Mouse (Mus musculus): ENCODE measurements around the gene Muc3.
"Not testable (repeated sequence)": the region's sequence is repeated elsewhere in the genome, so short reads cannot be mapped to it uniquely, and the experiment has no call there.

The Muc3 gene

DNA sequence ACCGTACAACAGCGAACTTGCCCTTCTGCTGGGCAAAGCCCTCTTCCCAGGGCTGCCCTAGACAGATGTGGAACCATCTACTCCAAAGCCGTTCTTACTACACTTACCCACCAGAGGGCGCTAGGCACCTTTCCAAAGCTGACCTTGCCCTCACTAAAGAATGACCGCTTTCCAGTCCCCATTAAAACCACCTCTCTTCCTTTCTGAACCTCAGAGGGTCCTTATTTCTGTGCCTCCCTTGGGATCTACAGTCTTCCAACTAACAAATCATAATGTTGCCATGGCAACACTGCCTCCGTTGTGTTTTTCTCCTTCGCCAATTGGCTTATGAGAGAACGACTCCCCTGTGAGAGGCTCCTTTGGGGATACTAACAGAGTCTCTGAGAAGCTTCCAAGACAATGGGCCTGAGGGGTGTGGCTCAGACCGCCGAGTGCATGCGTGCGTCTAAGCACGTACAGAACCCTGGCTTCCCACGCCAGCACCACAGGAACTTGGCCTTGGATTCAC lies 26.4 kb downstream of the Muc3 start:
- no peak for DNase-seq (ENCODE audit: low spot score)

DNA sequence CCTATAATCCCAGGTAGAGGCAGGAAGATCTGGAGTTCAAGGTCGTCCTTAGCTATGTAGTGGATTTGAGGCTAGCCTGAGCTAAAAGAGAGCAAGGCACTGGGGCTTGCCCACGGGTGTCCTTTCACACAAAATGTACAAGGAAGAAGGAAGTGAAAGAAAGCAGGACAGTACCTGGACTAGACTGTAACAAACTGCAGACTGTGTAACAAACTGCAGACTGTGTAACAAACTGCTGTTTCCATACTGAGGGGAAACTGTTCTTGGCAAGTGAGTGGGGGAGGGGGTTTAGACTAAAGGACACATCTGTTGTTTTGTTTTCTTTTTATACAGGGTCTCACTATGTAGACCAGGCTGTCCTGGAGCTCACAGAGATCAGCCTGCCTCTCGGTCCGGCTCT lies 27.8 kb downstream of the Muc3 start:
- no peak for DNase-seq (ENCODE audit: low spot score)

DNA sequence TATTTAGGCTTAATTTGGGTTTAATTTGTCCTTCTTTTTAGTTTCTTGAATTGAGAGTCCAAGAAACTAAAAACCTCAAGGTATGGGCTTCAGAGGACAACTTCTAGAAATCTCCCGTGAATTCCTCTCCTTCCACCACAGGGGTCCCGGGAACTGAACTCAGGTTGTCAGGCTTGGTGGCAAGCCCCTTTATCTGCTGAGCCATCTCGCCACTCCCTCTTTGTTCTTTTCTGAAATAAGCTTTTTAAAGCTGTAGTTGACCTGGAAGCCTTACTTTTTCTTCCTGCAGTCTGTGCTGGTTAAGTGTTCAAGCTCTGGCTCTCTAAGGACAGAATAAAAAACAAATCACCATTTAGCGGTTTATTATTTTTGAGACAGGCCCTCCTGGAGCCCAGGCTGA lies 30.2 kb downstream of the Muc3 start:
- no peak for DNase-seq (ENCODE audit: low spot score)

DNA sequence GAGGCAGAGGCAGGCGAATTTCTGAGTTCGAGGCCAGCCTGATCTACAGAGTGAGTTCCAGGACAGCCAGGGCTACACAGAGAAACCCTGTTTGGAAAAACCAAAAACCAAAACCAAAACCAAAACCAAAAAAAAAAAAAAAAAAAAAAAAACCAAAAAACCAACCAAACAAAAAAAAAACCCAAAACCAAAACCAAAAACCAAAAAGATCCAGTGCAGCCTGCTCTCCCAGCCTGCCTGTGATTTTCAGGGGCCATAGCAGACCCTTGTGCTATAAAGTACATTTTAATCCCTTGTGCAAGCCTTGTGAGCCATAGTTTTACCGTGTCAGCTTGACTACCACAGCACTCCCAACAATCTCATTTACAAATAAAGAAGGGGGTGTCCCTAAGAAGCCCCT lies 31.1 kb downstream of the Muc3 start:
- not testable (repeated sequence) for DNase-seq (ENCODE audit: low spot score)

DNA sequence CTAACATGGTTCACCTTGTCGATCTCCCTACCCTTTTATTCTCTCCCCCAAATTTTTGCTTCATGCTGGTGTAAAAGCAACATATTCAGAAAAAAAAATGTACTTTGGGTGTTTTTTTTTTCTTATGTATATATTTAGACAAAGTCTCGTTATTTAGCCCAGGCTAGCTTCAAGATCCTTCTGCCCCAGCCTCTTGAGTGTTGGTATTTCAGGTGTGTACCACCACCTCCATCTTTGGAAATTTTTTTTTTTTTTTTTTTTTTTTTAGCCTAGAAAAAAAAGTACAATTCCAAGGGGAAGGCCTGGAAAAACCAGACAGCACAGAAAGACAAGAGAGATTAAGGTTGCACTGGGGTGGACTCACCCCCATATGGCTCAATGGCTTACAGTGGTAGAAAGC lies 32.1 kb downstream of the Muc3 start:
- DNase-seq (ENCODE audit: low spot score), result no peak

DNA sequence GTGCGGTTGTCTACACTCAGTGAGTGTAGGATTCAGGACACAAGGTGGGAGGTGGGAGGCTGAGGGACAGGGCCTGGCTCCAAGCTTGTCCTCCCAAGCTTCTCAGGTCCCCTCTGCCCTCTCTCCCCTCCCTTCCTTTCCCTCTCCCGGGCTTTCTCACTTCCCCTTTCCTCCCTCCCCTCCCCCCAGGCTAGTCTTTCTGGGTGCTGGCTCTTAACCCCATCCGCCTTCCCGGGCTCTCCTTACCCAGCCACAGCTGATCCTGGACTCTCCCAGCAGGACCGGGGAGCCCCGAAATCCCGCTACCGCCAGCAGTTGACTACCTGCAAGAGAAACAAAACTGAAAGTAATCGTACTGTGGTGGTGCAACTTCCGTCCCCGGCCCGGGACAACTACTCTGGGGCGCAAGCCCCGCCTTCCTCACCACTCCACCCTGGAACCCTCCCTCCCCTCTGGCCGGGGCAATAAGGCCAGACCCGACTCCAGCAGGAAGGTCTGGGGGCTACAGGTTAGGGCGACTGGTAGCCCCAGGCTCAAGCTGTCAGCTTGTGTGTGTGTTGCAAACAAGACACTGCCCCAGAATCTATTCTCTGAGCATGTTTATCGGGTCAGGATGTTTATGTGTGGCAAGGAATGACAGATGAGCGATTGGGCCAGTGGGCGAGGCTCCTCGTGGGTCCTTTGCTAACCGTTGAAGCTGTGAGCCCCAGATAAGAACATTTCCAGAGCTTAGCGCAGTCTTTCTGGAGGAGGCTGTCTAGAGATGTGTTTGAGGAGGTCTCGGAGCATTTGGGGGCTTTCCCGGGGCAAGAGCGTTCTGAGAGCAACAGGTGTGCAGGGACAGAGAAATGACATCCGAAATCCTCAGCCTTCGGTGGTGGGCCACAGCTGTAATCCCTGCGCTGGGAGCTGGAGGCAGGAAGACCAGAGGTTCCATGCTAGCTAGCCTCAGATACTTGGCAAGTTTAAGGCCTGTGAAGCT lies 33.0 kb downstream of the Muc3 start, which contains the start of gene Trim56:
Trim56 (minus strand) TSS at position 344 of the 982 bp plus-strand sequence.
- no peak for DNase-seq (ENCODE audit: low spot score)

DNA sequence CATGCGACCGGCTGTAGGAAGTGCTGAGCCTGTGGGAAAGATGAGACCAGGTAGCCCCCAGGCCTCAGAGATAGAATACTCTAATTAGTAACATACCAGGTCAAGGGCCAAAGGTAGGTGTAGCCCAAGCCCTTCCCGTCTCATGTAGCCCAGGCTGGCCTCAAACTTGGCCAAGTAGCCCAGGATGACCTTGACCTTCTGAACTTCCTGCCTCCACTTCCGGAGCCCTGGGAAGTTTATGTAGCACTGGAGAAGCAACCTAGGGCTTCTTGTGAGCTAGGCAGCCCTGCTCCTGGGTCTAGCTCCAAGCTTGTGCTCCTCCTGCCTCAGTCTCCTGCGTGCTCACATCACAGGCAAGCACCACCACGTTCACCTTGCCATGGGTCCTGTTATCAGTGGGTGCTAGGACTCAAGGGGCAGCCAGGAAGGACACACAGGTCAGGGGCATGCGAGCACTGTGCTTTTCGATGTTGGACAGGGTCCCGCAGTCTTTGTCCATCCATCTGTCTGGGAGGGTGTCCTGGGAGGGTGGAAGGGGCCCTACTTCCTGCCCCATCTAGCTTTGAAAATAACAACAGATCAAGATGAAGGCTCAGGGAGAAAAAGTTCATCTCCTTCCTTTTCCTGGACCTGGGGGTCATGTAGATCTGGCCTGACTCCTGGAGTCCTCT lies 34.1 kb downstream of the Muc3 start:
- no peak for DNase-seq (ENCODE audit: low spot score)

DNA sequence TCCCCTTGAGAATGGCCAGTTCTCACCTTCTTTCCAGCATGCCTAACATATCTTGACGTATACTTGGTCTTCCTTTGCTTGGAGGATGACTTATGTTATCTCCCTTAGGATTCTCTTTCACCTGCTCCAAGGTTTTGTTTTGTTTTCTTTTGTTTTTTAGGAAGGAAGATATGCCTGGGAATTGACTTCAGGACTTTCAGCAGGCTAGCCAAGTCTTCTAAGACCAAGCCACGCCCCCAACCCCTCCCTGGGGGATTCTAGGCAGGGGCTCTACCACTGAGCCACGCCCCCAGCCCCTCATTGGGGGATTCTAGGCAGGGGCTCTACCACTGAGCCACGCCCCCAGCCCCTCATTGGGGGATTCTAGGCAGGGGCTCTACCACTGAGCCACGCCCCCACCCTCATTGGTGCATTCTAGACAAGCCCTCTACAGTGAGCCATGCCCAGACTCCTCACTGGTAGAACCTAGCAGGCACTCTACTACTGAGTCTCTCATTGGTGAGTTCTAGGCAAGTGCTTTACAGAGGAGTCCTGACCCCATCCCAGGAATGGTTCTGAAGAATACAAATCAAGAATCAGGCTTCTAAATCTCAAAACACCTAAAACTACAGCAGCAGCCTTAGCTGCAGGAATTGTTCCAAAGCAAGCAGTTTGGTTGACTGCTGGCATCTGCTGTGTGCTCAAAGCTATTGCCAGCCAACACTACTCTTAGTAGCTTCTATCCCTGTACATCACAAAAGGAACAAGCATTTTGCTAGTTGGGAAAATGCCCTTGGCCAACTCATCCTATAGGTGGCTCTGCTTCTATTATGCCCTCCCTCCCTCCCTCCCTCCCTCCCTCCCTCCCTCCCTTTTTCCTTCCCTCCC lies 37.3 kb downstream of the Muc3 start:
- DNase-seq (ENCODE audit: low spot score), result no peak

DNA sequence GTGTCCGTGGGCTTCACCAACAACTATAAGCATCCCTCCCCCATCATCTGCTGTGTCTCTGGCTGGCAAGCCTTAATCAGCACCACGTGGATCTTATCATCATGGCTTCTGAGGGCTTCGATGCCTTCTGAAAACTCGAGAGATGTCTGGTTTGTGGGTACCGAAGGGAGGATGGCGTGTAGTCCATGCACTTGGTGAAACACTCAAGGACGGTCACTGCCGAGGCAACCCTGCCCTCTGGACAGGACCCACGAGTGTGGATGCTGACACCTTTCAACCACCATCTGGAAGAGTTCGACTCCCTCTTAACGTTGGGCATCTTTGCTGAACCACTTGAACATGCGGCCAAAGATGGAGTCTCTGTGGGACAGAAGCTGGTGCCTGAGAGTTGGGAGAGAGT lies 38.3 kb downstream of the Muc3 start:
- DNase-seq (ENCODE audit: low spot score), result no peak

DNA sequence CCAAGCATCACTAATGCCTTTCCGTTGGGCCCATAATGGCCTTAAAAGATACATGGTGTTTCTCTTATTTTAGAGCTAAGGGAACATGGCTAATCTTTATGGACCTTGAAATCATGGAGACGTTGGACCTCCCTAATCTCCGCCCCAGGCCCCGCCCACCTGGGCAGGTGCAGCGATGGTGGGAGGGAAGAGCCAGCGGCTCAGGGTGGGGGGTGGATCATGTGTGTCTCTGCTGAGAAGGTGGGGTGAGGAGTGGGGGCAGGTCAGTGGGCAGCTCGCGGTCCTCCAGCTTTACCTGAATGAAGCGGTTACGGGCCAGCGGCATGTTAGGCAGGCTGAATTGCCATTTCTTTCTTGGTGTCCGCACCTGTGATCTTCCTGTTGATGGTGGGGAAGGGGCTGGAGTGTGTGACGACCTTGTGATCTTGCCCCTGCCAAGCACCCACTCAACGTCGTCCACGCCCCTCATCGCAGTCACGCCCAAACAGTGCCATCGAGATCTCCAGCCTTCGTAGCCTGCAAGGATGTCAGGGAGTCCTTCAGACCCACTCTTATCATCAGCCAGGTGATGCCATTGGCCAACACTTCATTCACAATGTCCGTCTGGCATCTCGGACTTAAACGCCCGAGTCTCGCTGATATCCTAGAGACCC lies 39.1 kb downstream of the Muc3 start:
- DNase-seq (ENCODE audit: low spot score), result no peak

DNA sequence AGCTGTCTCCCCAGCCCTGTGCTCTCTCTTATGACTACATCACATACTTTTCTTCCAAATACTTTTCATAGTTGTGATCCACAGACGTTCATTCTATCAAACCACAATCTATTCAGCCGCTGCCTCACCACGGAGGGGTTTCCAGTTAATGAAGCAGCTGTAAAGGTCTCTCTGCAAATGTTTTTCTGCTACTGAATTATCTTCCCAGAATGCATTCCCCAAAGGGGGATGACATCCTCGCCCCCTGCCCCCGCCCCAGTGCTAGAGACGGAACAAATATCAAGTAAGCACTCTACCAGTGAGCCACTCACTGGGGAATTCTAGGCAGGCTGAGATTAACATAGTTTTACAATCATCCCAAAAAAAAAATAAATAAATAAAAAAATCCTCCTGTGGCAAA lies 41.0 kb downstream of the Muc3 start:
- no peak for DNase-seq (ENCODE audit: low spot score)

DNA sequence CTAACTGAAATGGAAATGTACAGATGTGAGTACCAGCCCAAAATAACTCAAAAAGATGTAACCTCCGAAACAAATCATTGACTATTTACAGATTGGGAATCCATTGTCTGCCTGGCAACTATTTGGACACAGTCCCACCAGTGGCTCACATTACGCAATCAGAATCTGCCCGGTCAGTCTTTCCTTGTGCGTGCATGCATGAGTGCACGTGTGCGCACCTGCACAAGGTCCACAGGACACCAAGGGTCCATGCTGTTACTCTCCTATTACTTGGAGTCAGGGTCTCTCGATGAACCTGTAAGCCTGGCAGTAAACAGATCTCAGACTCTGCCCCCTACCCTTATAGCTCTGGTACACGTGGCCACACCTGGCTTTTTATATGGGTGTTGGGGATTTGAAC lies 41.5 kb downstream of the Muc3 start:
- DNase-seq (ENCODE audit: low spot score), result no peak

DNA sequence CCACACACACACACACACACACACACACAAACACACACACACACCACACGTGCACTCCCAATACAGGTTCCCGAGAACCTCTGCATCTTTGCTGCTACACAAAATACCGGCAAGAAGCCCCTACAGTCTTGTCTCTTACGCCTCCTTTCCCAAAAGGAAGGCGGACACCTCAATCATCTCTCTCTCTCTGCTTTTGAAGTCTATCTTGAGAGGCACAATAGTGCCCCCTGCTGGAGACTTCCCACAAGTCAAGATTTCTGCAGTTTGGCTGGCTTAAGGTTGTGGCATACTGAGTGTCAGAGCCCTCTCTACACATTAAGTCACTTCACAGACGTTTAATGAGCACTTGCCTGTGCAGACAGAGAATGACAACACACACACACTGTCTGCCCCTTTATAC lies 42.1 kb downstream of the Muc3 start:
- peak; percentile 73 for DNase-seq (ENCODE audit: low spot score)

DNA sequence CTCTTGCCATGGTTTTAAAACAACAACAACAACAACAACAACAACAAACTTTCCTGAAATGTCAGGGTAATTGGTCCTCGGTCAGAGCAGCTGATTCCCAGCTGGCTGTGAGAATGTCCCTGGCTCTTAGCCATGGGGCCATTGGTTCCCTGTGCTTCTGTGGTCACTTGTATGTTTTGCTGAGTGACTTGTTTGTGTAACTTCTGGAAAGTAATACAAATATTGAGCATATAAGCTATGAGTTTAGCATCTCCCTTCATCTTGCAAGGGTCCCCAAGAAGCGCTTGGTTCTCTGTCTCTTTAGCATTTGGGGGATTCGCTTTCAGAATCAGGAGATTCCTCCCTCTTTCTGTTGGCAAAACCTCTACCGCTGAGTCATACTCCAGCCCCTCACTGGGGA lies 42.7 kb downstream of the Muc3 start:
- no peak for DNase-seq (ENCODE audit: low spot score)

DNA sequence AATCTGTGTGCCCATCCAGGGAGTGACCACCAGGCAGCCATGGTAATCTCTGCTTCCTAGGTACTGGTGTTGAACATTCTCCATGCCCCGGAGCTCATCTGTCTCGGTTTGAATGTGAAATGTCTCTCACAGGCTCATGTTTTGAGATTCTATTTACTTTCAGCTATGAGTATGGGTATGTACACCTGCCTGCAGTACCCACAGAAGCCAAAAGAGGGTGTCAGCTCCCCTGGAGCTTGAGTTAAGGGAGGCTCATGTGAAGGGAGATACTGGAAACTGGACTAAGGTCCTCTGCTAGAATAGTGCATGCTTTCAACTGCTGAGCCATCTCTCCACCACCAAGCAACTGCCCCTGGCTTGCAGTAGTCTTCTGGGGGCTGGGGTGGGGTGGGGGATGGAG lies 45.2 kb downstream of the Muc3 start:
- no peak for DNase-seq (ENCODE audit: low spot score)

DNA sequence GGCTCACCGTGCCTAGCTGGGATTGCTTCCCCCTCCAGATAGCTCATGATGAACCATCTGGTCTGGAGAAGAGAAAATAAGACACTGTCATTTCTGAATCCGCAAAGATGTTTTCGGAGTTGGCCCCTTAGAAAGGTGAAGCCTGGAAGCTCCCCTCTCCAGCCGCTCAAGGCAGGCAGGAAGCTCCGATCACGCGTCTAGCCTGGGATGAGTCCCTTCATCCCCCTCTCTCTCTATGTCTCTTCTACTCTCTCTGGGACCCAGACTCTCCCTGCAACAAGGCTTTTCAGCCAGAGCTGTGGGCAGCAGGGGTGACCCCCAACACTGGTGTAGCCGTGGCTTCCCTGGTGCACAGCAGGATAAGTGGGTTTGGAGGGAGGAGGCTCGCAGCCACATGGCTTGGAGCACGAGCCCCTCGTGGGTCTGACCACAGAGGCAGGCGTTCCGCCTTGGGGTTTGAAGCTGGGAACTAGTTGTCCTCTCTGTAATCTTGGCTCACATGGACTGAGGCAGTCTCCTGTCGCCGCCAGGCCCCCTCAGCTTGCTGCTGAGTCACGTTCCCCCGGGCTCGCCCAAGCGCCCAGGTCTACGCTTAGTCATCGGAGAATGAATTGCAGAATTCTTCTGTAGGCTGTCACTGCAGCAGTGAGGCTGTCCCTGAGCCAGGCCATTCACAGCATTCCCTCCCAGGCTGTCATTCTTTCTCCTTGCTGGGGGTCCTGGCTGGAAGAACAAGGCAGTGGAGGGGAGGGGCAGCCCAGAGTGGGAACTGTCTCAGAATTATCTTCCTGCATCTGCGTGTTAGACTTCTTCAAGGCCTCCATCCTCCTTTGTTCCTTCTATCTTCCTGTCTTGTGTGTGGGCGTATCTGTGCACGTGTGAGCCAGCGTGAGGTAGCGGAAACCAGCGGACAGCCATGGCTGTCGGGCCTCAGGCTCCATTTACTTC lies 46.3 kb downstream of the Muc3 start:
- peak; percentile 66 for DNase-seq (ENCODE audit: low spot score)

DNA sequence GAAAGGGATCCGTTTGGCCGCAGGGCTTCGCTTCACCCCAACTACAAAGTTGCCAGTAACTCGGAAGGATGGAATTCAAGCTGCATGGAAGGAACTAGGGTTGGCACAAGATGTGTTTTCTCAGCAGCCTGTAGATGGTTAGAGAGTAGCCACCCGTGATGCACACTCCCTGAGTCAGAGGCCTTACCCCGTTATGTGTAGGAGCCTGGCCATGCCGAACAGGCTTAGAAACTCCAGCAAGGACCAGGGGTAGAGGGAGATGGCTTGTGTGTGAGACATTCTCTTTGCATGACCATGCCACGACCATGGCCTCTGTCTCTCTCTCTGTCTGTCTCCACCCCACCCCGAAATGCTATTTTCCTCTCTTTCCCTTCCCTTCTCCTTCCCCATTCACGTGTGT lies 47.0 kb downstream of the Muc3 start:
- DNase-seq (ENCODE audit: low spot score), result no peak

DNA sequence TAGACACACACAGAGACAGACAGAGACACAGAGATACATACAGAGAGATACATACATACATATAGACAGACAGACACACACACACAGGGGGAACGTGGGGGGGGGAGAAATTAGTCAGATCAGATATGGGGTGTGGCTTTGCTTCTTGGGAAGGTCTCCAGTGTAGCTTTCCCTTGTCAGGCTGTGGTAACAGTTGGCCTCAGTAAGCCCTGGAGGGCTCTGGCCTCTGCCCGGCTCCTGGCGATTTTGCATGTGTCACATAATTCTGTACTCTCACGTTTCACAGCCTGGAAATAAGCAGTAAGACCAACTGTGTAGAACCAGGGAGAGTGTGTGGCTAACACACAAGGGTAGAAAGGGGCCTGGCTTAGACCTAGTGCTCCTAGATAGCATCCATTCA lies 48.5 kb downstream of the Muc3 start:
- DNase-seq (ENCODE audit: low spot score), result no peak

DNA sequence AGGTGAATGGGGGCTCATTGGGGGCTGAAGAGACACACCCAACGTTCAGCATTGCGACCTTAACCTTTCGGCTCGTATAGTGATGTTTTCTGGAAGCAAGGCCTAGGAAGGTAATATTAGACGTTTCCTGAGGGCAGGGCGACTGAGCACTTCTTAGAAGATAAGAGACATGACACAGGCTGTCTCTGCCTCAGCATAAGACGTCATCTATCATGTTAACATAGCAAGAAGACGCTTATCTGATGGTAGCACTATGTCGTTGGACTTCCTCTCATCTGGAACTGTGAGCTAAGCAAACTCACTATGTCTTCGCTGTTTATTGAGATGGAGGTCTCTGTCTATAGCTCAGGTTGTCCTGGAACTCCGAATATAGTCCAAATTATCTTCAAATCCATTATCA lies 50.7 kb downstream of the Muc3 start:
- DNase-seq (ENCODE audit: low spot score), result no peak

DNA sequence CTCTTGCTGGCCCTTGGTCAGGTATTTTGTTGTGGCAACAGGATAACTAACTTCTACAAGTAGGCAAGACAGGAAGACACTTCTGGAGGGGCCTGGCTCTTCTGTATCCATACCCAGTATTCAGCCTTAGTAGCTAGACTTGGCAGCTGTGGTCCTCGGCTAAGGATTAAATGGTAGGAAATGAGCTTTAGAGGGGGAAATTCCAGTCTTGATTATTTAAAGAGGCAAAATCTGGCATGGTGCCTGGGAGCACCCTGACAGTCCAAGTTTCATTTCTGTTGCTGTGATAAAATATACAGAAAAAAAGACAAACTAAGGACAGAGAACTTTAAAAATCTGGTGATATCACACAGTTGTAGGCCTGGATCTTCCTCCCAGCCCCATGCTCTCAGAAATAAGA lies 53.1 kb downstream of the Muc3 start:
- DNase-seq (ENCODE audit: low spot score), result no peak

DNA sequence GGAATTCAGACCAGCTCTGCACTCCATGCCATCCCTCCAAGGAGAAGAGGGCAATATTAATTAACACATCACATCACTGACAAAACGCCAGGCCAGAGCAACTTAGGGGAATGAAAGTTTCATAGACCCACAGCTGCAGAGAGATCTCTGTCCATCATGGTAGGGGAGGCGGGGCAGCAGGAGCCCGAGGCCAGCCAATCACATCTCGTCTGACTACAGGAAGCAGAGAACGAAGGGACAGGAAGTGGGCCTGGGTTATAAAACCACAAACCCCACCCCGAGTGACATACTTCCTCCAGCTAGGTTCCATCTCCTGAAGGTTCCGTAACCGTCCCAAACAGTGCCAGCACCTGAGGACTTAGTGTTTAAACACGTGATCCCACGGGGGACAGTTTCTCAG lies 54.0 kb downstream of the Muc3 start:
- no peak for DNase-seq (ENCODE audit: low spot score)
